Mouse (Mus musculus) brain, embryonic 14.5 days (tissue): ENCODE measurements at regions not wholly inside any gene's neighbourhood (a gene's known extent, or its start where the extent isn't known, plus 50 kb on each side); places are given as distances from the start of the nearest gene placed in this dataset.

Experiments
- CTCF ChIP-seq: fragments of 200-500 bp; IDR thresholded peaks from 2 replicates; pipeline ENCODE4 v1.5.1; 2012; ENCODE audit warnings: inconsistent platforms, mild to moderate bottlenecking, moderate library complexity, borderline replicate concordance; ENCODE audit not compliant: insufficient read depth, insufficient read length; ENCODE audit errors: extremely low read depth
- POLR2A ChIP-seq: fragments of 200-500 bp; IDR thresholded peaks from 2 replicates; pipeline ENCODE4 v1.6.1; 2012; ENCODE audit warnings: mild to moderate bottlenecking, inconsistent platforms, borderline replicate concordance; ENCODE audit not compliant: poor library complexity, insufficient read depth, insufficient read length, severe bottlenecking; ENCODE audit errors: extremely low read depth

- no peak for TF ChIP-seq CTCF
- no peak for TF ChIP-seq POLR2A
These were observed 124.2 kb upstream of the Cdh4 start for GRCm38 (mm10) chr2:179318046-179318445.
